Mouse (Mus musculus): ENCODE measurements around the gene Smyd3.

GRCm38 (mm10) chr1:179419091-179419490 lies 98.8 kb downstream of the Smyd3 start:
- TF ChIP-seq CTCF (IDR thresholded peaks at IDR 0.05; ENCODE audit: low read depth, low read length): no peak
- no peak for TF ChIP-seq GATA1 (IDR thresholded peaks at IDR 0.05; ENCODE audit: borderline replicate concordance, low read length)

Data from G1E (cell line).